Mouse (Mus musculus) C2C12 (cell line): ENCODE measurements around the gene B3gnt6. TPM values are rescaled to one million over a fixed set of nuclear protein-coding genes. Genes with fewer than 3 reads are reported as not detected.
A peak's percentile ranks its signal among the peaks of the same experiment; 100 is the strongest.

Experiments used
- H3K27me3 ChIP-seq: one replicate; pipeline ENCODE4 v1.6.1; 2011; ENCODE audit not compliant: control insufficient read depth, insufficient read depth, insufficient read length
- H3K36me3 ChIP-seq: one replicate; pipeline ENCODE4 v1.6.1; 2011; ENCODE audit not compliant: control insufficient read depth, insufficient read depth
- H3K4me3 ChIP-seq: one replicate; pipeline ENCODE4 v1.5.1; 2011; ENCODE audit warnings: mild to moderate bottlenecking, control low read depth; ENCODE audit not compliant: poor library complexity, insufficient read depth, severe bottlenecking
- H3K79me2 ChIP-seq: one replicate; pipeline ENCODE4 v1.6.1; 2011; ENCODE audit not compliant: control insufficient read depth, insufficient read depth
- H3K79me3 ChIP-seq: one replicate; pipeline ENCODE4 v1.6.1; 2011; ENCODE audit warnings: low read depth, control low read depth
- H3ac ChIP-seq: one replicate; pipeline ENCODE3; 2011; ENCODE audit warnings: low read depth; ENCODE audit not compliant: control insufficient read depth, insufficient read length
- CEBPB ChIP-seq: IDR thresholded peaks from one replicate; pipeline ENCODE4 v1.6.1; 2011; ENCODE audit warnings: low read depth, mild to moderate bottlenecking, control low read depth, moderate library complexity
- CTCF ChIP-seq: IDR thresholded peaks from one replicate; pipeline ENCODE4 v1.5.1; 2011; ENCODE audit not compliant: control insufficient read depth, insufficient read depth, insufficient read length
- FOSL1 ChIP-seq: IDR thresholded peaks from one replicate; pipeline ENCODE4 v1.8.0; 2011; ENCODE audit warnings: mild to moderate bottlenecking, low read length; ENCODE audit not compliant: poor library complexity, insufficient read depth, severe bottlenecking
- MAX ChIP-seq: IDR thresholded peaks from one replicate; pipeline ENCODE4 v1.6.1; 2011; ENCODE audit warnings: mild to moderate bottlenecking, control low read depth
- MYOD1 ChIP-seq: IDR thresholded peaks from one replicate; pipeline ENCODE4 v1.6.1; 2011; ENCODE audit warnings: low read depth; ENCODE audit not compliant: control insufficient read depth, insufficient read length
- MYOG ChIP-seq: IDR thresholded peaks from one replicate; pipeline ENCODE4 v1.6.1; 2011; ENCODE audit not compliant: control insufficient read depth, insufficient read length; ENCODE audit errors: extremely low read depth
- USF1 ChIP-seq: IDR thresholded peaks from one replicate; pipeline ENCODE4 v1.6.1; 2011; ENCODE audit warnings: low read depth, mild to moderate bottlenecking, control low read depth, moderate library complexity
- polyA plus RNA-seq: library from polyadenylated mRNA; unstranded; fragments of >200 nt; fragmentation: generic; extraction: Trizol; gene quantifications from one replicate; pipeline ENCODE4 v1.2.1, GENCODE M21; 2012; ENCODE audit warnings: missing spikeins

The B3gnt6 gene
- polyA plus RNA-seq, 1 experiment = not detected

- Histone ChIP-seq H3K79me2 (no peaks in the 10 kb centered on the region), H3K79me3 (no peaks in the 10 kb centered on the region), H3ac (no peak overlapping the region), H3K4me3 (no peak overlapping the region), H3K27me3 (peaks cover 17% of the 10 kb centered on the region), H3K36me3 (no peaks in the 10 kb centered on the region)
- no peak for TF ChIP-seq MYOD1
- no peak for TF ChIP-seq MYOG
- TF ChIP-seq CTCF = no peak
- no peak for TF ChIP-seq MAX
- TF ChIP-seq FOSL1 = no peak
- no peak for TF ChIP-seq USF1
- no peak for TF ChIP-seq CEBPB
Observed at GRCm38 (mm10) chr7:98200396-98200795, 1.1 kb upstream of the B3gnt6 start.

- Histone ChIP-seq H3K36me3 (no peaks in the 10 kb centered on the region), H3K4me3 (no peak overlapping the region), H3K79me2 (no peaks in the 10 kb centered on the region), H3ac (no peak overlapping the region), H3K79me3 (no peaks in the 10 kb centered on the region), H3K27me3 (peaks cover 41% of the 10 kb centered on the region)
- TF ChIP-seq MYOG (no peak), MAX (no peak), CEBPB (no peak), MYOD1 (no peak)
Observed at GRCm38 (mm10) chr7:98195151-98195801, 4.0 kb downstream of the B3gnt6 start.

GRCm38 (mm10) chr7:98194026-98194792, 5.1 kb downstream of the B3gnt6 start:
- Histone ChIP-seq H3K4me3 (no peak overlapping the region), H3K27me3 (peaks cover 41% of the 10 kb centered on the region), H3K79me3 (no peaks in the 10 kb centered on the region), H3ac (no peak overlapping the region), H3K36me3 (no peaks in the 10 kb centered on the region), H3K79me2 (no peaks in the 10 kb centered on the region)
- TF ChIP-seq CEBPB (no peak), USF1 (no peak), MAX (no peak), MYOD1 (no peak), MYOG (no peak), FOSL1 (no peak), CTCF (no peak)

GRCm38 (mm10) chr7:98193515-98194025, 5.7 kb downstream of the B3gnt6 start:
- H3K79me3 ChIP-seq = no peaks in the 10 kb centered on the region
- H3K36me3 ChIP-seq = no peaks in the 10 kb centered on the region
- no peaks in the 10 kb centered on the region for H3K79me2 ChIP-seq
- TF ChIP-seq MYOG (no peak), CTCF (no peak), MYOD1 (no peak), MAX (no peak), CEBPB (no peak), USF1 (no peak), FOSL1 (no peak)
- H3K27me3 ChIP-seq = peaks cover 38% of the 10 kb centered on the region
- no peak overlapping the region for H3ac ChIP-seq
- no peak overlapping the region for H3K4me3 ChIP-seq

- no peaks in the 10 kb centered on the region for H3K36me3 ChIP-seq
Observed at GRCm38 (mm10) chr7:98191571-98192250, 7.6 kb downstream of the B3gnt6 start.

GRCm38 (mm10) chr7:98190578-98190977, 8.7 kb downstream of the B3gnt6 start:
- H3K79me2 ChIP-seq = no peaks in the 10 kb centered on the region
- H3K27me3 ChIP-seq = peaks cover 25% of the 10 kb centered on the region
- no peaks in the 10 kb centered on the region for H3K36me3 ChIP-seq
- TF ChIP-seq FOSL1 = no peak
- no peak for TF ChIP-seq USF1
- no peak for TF ChIP-seq CEBPB
- TF ChIP-seq MYOD1 = no peak
- TF ChIP-seq CTCF = no peak
- no peak for TF ChIP-seq MAX
- TF ChIP-seq MYOG = no peak
- H3K79me3 ChIP-seq = no peaks in the 10 kb centered on the region
- H3ac ChIP-seq = no peak overlapping the region
- no peak overlapping the region for H3K4me3 ChIP-seq

More at GRCm38 (mm10) chr7:98191571-98192250, 7.6 kb downstream of the B3gnt6 start:
- no peak overlapping the region for H3ac ChIP-seq
- TF ChIP-seq CTCF (peak; percentile 24), CEBPB (no peak)
- H3K79me3 ChIP-seq = no peaks in the 10 kb centered on the region
- no peaks in the 10 kb centered on the region for H3K79me2 ChIP-seq
- no peak overlapping the region for H3K4me3 ChIP-seq
- peaks cover 33% of the 10 kb centered on the region for H3K27me3 ChIP-seq
